20 mouse cellular contexts compared by ENCODE assay signal in the genomic region with DNA sequence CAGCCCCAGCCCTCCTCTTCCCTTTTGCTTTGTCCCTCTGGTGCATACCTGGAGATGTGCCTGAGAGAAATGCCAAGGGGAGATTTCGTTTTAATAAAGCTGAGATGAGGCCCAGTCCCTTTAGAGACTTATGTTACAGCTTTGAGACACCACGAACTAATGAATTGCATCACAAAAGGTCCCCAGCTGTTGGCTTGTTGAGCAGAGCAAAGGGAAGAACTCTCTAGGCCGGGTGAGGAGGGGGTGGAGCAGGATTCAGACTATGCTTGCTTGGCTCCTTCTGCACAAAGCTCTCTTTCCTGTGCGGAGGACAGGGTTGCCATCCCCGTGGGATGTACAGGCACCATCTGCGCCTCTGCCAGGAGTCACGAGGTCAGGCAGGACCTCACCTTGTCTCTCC.
DNase-seq lines count a peak whose midpoint lies in the region; ATAC-seq lines count a peak whose summit lies in the region.
"Had no signal": no experiment of that assay in that cellular context is flagged by ENCODE, and none has a peak within 500 bp of the region (broad histone marks: within the 10 kb centered on the region; RNA-seq: fewer than 3 reads in every experiment).

No protein-coding gene starts in this region.

- no peaks in the 10 kb centered on the region for H3K27me3 ChIP-seq in hindbrain, embryonic 11.5 days (ENCODE audit: control insufficient read depth, insufficient read depth, low read length)
- no peaks in the 10 kb centered on the region for H3K27me3 ChIP-seq in hindbrain, embryonic 13.5 days
- H3K27me3 ChIP-seq in neural tube, embryonic 13.5 days = no peaks in the 10 kb centered on the region
- no peaks in the 10 kb centered on the region for H3K27me3 ChIP-seq in neural tube, embryonic 15.5 days (replicated peaks)
- H3K27me3 ChIP-seq: heart, embryonic 13.5 days; liver, embryonic 13.5 days; lung, embryonic 15.5 days had no signal

- peak; percentile 2 for DNase-seq in cerebellum, adult 11-12 months
- peak; percentile 16 for DNase-seq in hindbrain, embryonic 11.5 days (ENCODE audit: low spot score)
- no peak for DNase-seq in heart, postnatal 25 days (ENCODE audit: low spot score)
- DNase-seq in heart, adult 9 months (ENCODE audit: low spot score in 2 of 2) = no peak
- DNase-seq: adrenal gland, postnatal 25 days; gastrocnemius, adult 2 months; heart, adult 11 months; heart, postnatal 36 days; kidney, adult 18-20 months; liver, embryonic 13.5 days; thymus, postnatal 36 days had no signal

- no peak overlapping the region for H3K27ac ChIP-seq in hindbrain, embryonic 11.5 days (ENCODE audit: low read depth, low read length)
- no peak overlapping the region for H3K27ac ChIP-seq in hindbrain, embryonic 13.5 days
- H3K27ac ChIP-seq in neural tube, embryonic 13.5 days (replicated peaks) = 0 out of 2 replicates have a peak overlapping the region, but pooled peaks have one; percentile 38
- no peak overlapping the region for H3K27ac ChIP-seq in neural tube, embryonic 15.5 days (replicated peaks)
- H3K27ac ChIP-seq: gastrocnemius, adult 2 months; heart, embryonic 13.5 days; kidney, postnatal 0 days; limb, embryonic 13.5 days; liver, embryonic 13.5 days; lung, embryonic 15.5 days had no signal

- H3K9me3 ChIP-seq in hindbrain, embryonic 11.5 days (ENCODE audit: control insufficient read depth, low read length) = no peaks in the 10 kb centered on the region
- no peaks in the 10 kb centered on the region for H3K9me3 ChIP-seq in hindbrain, embryonic 13.5 days
- no peaks in the 10 kb centered on the region for H3K9me3 ChIP-seq in neural tube, embryonic 13.5 days
- H3K9me3 ChIP-seq in neural tube, embryonic 15.5 days (replicated peaks) = no peaks in the 10 kb centered on the region
- H3K9me3 ChIP-seq: heart, embryonic 13.5 days; limb, embryonic 13.5 days; liver, embryonic 13.5 days; lung, embryonic 15.5 days had no signal

- no peak overlapping the region for H3K4me3 ChIP-seq in hindbrain, embryonic 11.5 days (ENCODE audit: low read depth, low read length)
- H3K4me3 ChIP-seq in hindbrain, embryonic 13.5 days = no peak overlapping the region
- no peak overlapping the region for H3K4me3 ChIP-seq in neural tube, embryonic 13.5 days
- H3K4me3 ChIP-seq in neural tube, embryonic 15.5 days (replicated peaks) = no peak overlapping the region
- H3K4me3 ChIP-seq: gastrocnemius, adult 2 months; heart, embryonic 13.5 days; limb, embryonic 13.5 days; liver, embryonic 13.5 days; lung, embryonic 15.5 days had no signal

- 15% methylated on average over 7 of the region's 7 CpGs for WGBS in hindbrain, embryonic 11.5 days
- WGBS in hindbrain, embryonic 13.5 days = 10% methylated on average over 7 of the region's 7 CpGs
- 22% methylated on average over 7 of the region's 7 CpGs for WGBS in neural tube, embryonic 13.5 days
- WGBS in neural tube, embryonic 15.5 days = 26% methylated on average over 7 of the region's 7 CpGs

- no peak overlapping the region for H3K9ac ChIP-seq in hindbrain, embryonic 11.5 days (ENCODE audit: low read depth, low read length)
- no peak overlapping the region for H3K9ac ChIP-seq in hindbrain, embryonic 13.5 days
- H3K9ac ChIP-seq in neural tube, embryonic 13.5 days = no peak overlapping the region
- H3K9ac ChIP-seq in neural tube, embryonic 15.5 days (replicated peaks) = no peak overlapping the region
- H3K9ac ChIP-seq: heart, embryonic 13.5 days; limb, embryonic 13.5 days; liver, embryonic 13.5 days; lung, embryonic 15.5 days had no signal

- intact Hi-C loops in heart, postnatal 25 days (cut with DNase I) = no loop called here

- no peaks in the 10 kb centered on the region for H3K36me3 ChIP-seq in hindbrain, embryonic 11.5 days (ENCODE audit: control insufficient read depth, insufficient read depth, low read length)
- H3K36me3 ChIP-seq in hindbrain, embryonic 13.5 days = no peaks in the 10 kb centered on the region
- no peaks in the 10 kb centered on the region for H3K36me3 ChIP-seq in neural tube, embryonic 13.5 days
- no peaks in the 10 kb centered on the region for H3K36me3 ChIP-seq in neural tube, embryonic 15.5 days
- H3K36me3 ChIP-seq: G1E; heart, embryonic 13.5 days; limb, embryonic 13.5 days; liver, embryonic 13.5 days; lung, embryonic 15.5 days had no signal

- H3K4me2 ChIP-seq in hindbrain, embryonic 11.5 days (replicated peaks; ENCODE audit: low read depth, low read length) = no peak overlapping the region
- H3K4me2 ChIP-seq in hindbrain, embryonic 13.5 days = no peak overlapping the region
- H3K4me2 ChIP-seq in neural tube, embryonic 13.5 days = no peak overlapping the region
- no peak overlapping the region for H3K4me2 ChIP-seq in neural tube, embryonic 15.5 days
- H3K4me2 ChIP-seq: heart, embryonic 13.5 days; limb, embryonic 13.5 days; liver, embryonic 13.5 days; lung, embryonic 15.5 days had no signal

- H3K4me1 ChIP-seq in hindbrain, embryonic 11.5 days (replicated peaks; ENCODE audit: control insufficient read depth, insufficient read depth, low read length) = no peaks in the 10 kb centered on the region
- peaks cover 11% of the 10 kb centered on the region for H3K4me1 ChIP-seq in hindbrain, embryonic 13.5 days (replicated peaks)
- H3K4me1 ChIP-seq in neural tube, embryonic 13.5 days (replicated peaks) = peaks cover 12% of the 10 kb centered on the region
- peaks cover 11% of the 10 kb centered on the region for H3K4me1 ChIP-seq in neural tube, embryonic 15.5 days
- H3K4me1 ChIP-seq: heart, embryonic 13.5 days; liver, embryonic 13.5 days; lung, embryonic 15.5 days had no signal

- ATAC-seq in cerebellum, adult (ENCODE audit: insufficient number of reproducible peaks, low FRiP score, low TSS enrichment) = no peak
- no peak for ATAC-seq in hindbrain, embryonic 11.5 days (ENCODE audit: low FRiP score)
- ATAC-seq in hindbrain, embryonic 13.5 days (ENCODE audit: low FRiP score) = no peak
- ATAC-seq in neural tube, embryonic 13.5 days (ENCODE audit: low read depth) = no peak
- ATAC-seq in neural tube, embryonic 15.5 days (ENCODE audit: low FRiP score) = no peak

Comparison
In these comparisons a context has a peak if more than half of its experiments do, and no peak if none do; other contexts are left out.
1. DNase-seq: peak in cerebellum, adult 11-12 months (single experiment) and hindbrain, embryonic 11.5 days (single experiment); none in heart, postnatal 25 days (single experiment) and heart, adult 9 months (0 of 2).